Mouse (Mus musculus): ENCODE data around the gene Magi2.
A peak's percentile ranks its signal among the peaks of the same experiment; 100 is the strongest.
"Not testable (repeated sequence)": the region's sequence is repeated elsewhere in the genome, so short reads cannot be mapped to it uniquely, and the experiment has no call there.

Magi2 gene

DNA sequence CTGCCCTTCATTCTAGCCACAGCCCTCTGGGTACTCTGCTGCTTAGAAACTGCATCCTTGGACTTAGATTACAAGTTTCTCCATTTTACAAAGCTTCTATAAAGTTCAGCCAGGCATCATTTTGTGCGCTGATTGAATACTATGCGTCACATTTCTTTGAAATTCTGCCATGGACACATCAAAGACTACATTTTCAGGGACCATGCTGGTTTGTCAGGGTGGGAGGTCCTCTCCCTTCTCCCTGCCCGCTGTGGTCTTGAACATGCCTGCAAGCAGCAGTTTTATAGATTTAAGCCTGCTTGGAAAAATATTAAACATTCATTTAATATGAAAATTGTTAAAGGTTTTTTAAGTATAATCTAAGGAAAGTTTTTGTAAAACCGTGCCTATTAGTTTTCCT, 1030.6 kb downstream of the Magi2 start:
- no peak for DNase-seq

DNA sequence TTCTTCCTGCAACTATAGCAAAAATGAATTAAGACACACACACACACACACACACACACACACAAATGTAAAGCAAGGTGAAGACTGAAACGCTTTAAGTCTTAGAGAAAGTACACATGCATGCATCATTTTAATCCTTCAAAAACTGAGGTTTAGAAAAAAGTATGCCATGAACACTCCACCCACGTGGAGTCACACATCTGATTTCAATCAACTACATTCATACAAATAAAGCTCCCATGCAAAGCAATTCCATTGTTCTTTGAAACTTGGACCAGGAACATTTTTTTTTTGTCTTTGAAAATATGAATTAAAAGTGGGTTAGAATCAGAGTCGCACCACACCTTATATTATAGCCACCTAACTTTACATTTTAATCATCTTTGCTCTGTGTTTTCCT, 1032.9 kb downstream of the Magi2 start:
- DNase-seq: no peak

DNA sequence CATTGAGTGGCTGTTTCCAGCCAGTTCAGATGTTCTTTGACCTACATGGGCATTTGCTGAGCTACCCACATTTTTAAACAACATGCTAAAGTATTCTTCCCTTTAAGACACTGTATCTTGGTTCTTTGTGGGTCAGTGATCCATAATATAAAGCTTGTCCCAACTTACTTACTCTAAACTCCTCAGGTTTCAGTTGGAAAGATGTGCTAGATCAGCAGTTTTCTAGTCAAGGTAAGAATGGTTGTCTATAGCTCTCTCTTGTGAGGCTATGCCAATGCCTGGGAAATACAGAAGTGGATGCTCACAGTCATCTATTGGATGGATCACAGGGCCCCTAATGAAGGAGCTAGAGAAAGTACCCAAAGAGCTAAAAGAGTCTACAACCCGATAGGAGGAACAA, 1045.8 kb downstream of the Magi2 start:
- not testable (repeated sequence) for DNase-seq

GRCm38 (mm10) chr5:20275632-20276031, 1048.8 kb downstream of the Magi2 start:
- DNase-seq: no peak

GRCm38 (mm10) chr5:20285080-20285840, 1058.4 kb downstream of the Magi2 start:
- no peak for DNase-seq

DNA sequence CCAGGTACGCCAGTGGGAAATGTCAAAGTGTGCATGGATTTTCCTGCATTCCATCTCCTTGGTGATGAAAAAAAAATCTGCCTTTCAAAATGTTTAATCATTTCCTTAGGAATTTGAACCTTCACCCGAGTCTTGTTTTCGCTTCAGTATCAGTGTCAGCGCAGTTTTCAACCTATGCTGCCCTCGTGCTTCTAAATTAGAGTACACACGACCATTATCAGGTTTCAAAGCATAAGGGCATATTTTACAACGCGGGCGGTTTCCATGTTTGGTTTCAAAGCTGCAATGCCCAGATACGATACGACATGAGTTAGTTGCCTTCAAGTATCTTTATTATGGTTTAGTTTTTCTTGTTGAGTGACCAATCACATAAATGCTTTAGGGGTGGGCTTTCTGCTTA, 1067.7 kb downstream of the Magi2 start:
- DNase-seq: peak; percentile 23

- no peak for DNase-seq
Observed at GRCm38 (mm10) chr5:20299816-20300215, 1073.0 kb downstream of the Magi2 start.

DNA sequence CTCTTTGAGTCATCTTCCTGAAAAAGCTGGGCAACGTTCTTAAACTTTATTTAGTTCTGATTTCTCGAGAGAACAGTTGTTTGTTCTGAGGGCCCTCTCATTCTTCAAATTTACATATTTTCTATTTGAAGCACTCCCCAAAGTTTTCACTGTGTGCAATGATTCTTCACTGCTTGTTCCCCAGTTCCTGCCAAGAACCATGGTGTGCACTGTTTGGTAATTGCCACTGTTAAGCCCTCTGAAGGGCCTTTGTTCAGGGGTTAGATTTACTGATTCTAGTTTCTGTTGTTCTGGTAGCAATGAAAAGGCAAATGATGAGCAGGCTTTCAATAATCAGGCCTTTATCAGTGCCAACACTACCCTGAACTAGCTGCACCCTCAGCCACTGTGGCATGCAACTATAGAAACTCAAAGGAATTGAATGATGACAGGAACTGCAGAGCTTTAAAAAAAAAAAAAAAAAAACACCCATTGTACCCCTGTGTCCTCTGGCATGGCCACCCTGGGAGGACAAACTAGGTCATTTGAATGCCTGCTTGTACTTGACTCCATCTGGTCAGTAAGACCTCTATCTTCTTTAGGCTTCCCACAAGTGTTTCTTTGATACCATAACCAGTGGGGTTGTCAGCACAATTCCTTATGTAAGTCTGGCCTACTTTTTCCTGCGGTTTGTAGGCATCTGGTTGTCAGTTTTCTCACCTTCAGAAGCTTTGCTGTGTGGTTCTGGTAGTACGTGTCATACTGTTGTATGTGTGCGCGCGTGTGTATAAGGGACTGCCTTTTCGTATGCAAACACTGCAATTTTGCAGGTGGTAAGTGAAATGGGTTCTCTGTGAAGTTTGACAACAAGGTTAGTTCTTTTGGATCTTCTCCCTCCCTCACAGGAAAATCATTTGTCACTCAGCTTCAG, 1076.5 kb downstream of the Magi2 start:
- no peak for DNase-seq

DNA sequence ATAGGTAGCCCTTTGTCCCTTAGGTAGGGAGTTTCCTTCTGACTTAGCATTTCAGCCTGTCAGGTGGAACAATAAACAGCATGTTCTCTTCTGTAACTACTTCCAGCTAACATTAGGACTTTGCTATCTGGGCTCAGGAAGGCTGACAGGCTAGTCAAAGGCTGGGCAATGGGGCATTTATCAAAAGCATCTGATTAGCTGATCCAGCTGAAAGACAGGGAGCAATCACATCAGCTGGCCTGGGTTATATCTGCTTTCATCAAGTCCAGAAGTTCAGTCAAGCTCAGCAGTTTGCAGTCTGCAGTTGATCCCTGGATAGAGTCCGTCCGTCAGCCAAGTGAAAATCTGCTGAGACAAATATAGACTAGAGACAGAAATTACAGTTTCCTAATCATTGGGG, 1094.1 kb downstream of the Magi2 start:
- DNase-seq: peak; percentile 61

- DNase-seq: no peak
Observed at GRCm38 (mm10) chr5:20325290-20325689, 1098.5 kb downstream of the Magi2 start.

GRCm38 (mm10) chr5:20328901-20329300, 1102.1 kb downstream of the Magi2 start:
- DNase-seq: no peak

GRCm38 (mm10) chr5:20330025-20330424, 1103.2 kb downstream of the Magi2 start:
- DNase-seq: no peak

- no peak for DNase-seq
Observed at GRCm38 (mm10) chr5:20332574-20332973, 1105.7 kb downstream of the Magi2 start.

DNA sequence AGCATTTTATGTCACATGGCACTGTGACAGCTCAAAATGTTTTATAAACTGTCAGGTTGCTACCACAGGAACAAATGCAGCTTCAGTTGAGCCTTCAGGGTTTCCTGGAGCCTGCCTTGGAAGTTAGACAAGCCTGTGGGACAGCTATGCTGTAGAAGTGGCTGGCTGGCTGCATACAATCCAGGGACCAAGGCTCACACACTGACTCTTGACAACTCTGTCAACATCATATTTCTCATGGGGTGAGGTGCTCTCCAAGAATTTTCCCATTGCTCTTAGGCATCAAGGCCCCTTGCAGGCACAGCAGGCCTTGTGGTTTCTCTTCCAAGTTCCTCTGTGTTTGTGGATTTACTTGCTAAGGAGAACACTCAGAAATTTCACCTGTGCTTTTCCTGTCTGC, 1107.7 kb downstream of the Magi2 start:
- DNase-seq: no peak

DNA sequence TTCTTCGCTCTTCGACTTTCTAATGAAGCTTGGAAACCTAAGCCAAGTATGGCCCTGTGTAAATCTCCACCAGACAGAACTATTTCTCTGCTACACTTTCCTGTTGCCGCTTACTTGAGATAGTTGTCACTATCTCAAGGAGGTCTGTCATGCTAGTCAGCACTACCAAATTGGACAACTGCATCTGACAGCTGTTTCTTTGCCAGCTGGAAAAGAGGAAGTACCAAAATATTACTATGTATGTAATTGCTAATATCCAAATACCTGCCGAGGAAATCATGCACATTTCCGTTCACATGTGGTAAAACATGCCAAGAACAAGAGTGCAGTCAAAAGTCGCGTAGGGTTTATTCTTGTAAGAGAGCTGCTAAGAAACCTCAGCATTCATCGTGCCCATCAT, 1126.1 kb downstream of the Magi2 start:
- no peak for DNase-seq

GRCm38 (mm10) chr5:20358437-20358836, 1131.6 kb downstream of the Magi2 start:
- no peak for DNase-seq

- DNase-seq: no peak
Observed at GRCm38 (mm10) chr5:20359021-20359420, 1132.2 kb downstream of the Magi2 start.

DNA sequence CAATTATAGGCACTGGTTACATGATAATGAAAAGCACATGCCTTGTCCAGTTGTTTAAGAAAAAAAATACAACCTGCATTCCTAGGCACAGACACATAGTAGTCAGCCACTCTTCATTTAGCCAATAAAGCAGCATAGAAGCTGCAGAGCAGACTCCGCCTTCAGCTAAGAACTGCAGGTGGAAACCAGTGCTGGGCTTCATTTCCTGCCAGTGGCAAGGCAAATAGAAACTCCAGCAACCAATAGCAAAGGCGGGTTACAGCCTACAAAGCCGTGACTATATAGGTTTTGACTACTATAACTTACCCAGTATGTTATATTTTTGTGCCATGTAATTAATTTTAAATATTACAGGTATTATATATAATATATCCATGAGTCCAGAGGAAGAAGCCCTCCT, 1135.3 kb downstream of the Magi2 start:
- no peak for DNase-seq

- no peak for DNase-seq
Observed at GRCm38 (mm10) chr5:20363216-20363615, 1136.4 kb downstream of the Magi2 start.

DNA sequence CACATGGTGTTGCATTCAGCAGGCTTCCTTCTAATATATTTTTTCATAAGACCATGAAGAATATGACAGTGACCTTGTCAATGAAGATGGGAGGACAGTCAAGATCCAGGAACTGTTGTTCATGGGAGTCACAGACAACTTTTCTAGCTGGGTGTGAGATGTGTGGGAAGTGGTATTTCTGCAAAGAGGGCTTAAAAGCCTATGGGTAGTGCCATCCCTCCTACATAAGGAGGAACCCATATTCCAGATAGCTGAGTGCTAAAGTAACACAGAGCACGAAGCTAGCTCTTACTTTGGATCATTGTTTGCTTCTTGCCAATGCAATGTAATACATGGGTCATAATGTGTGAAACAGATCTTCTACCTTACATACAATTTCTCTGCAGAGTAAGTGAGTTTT, 1146.8 kb downstream of the Magi2 start:
- DNase-seq: no peak

GRCm38 (mm10) chr5:20378071-20378800, 1151.4 kb downstream of the Magi2 start:
- DNase-seq: no peak

DNA sequence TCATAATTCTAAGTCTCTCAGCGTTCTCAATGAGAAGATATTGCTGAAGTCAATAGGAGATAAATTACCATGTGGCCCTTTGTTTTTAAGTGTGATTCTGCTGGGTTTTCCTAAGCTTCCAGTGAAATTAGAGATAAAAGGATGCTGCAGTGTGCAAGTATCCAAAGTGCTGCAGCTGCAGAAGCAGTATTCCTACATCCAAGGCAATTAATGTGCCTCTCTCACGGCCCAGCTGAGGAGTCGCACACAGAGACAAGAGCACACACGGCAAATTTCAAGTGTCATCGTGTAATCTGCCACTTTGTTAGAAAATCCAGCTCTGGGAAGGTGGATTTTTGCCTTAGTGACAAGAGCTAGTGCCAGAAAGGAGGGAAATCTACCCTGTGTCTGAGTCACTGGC, 1177.7 kb downstream of the Magi2 start:
- no peak for DNase-seq

- no peak for DNase-seq
Observed at GRCm38 (mm10) chr5:20406626-20407025, 1179.8 kb downstream of the Magi2 start.
